Mouse (Mus musculus) cerebellum, adult (tissue): ENCODE data around the gene Sema6d.
A peak's percentile ranks its signal among the peaks of the same experiment; 100 is the strongest.

ENCODE experiments used
- ATAC-seq: cut with Nextera tagmentation; 2 replicates; pipeline ENCODE4 v1.9.2; 2017; ENCODE audit warnings: mild to moderate bottlenecking, moderate library complexity, mixed read lengths; ENCODE audit not compliant: insufficient number of reproducible peaks, low FRiP score, low TSS enrichment

Sema6d gene

GRCm38 (mm10) chr2:124527641-124528040 is 437.9 kb downstream of the Sema6d start:
- no peak for ATAC-seq

- no peak for ATAC-seq
These were observed 440.7 kb downstream of the Sema6d start for GRCm38 (mm10) chr2:124530441-124530840.

GRCm38 (mm10) chr2:124531062-124531461 is 441.3 kb downstream of the Sema6d start:
- ATAC-seq = no peak

GRCm38 (mm10) chr2:124532906-124533305 is 443.1 kb downstream of the Sema6d start:
- no peak for ATAC-seq

GRCm38 (mm10) chr2:124533602-124534001 is 443.8 kb downstream of the Sema6d start:
- ATAC-seq = no peak

GRCm38 (mm10) chr2:124550315-124550714 is 460.5 kb downstream of the Sema6d start:
- ATAC-seq = no peak

GRCm38 (mm10) chr2:124554751-124555415 is 465.1 kb downstream of the Sema6d start:
- ATAC-seq = no peak

GRCm38 (mm10) chr2:124556861-124557499 is 467.2 kb downstream of the Sema6d start:
- no peak for ATAC-seq

- no peak for ATAC-seq
These were observed 468.3 kb downstream of the Sema6d start for GRCm38 (mm10) chr2:124558021-124558420.

- ATAC-seq = no peak
These were observed 471.9 kb downstream of the Sema6d start for GRCm38 (mm10) chr2:124561668-124562067.

- no peak for ATAC-seq
These were observed 472.3 kb downstream of the Sema6d start for GRCm38 (mm10) chr2:124562091-124562490.

- peak; percentile 54; the same call in 1 of the 2 replicates for ATAC-seq
These were observed 474.0 kb downstream of the Sema6d start for GRCm38 (mm10) chr2:124563759-124564158.

- no peak for ATAC-seq
These were observed 484.0 kb downstream of the Sema6d start for GRCm38 (mm10) chr2:124573734-124574133.

- ATAC-seq = no peak
These were observed 486.3 kb downstream of the Sema6d start for GRCm38 (mm10) chr2:124576053-124576452.

GRCm38 (mm10) chr2:124583561-124583960 is 493.8 kb downstream of the Sema6d start:
- no peak for ATAC-seq

GRCm38 (mm10) chr2:124592750-124593149 is 503.0 kb downstream of the Sema6d start:
- no peak for ATAC-seq

- ATAC-seq = no peak
These were observed 509.2 kb downstream of the Sema6d start for GRCm38 (mm10) chr2:124599014-124599413.

- no peak for ATAC-seq
These were observed 512.1 kb downstream of the Sema6d start for GRCm38 (mm10) chr2:124601702-124602378.

GRCm38 (mm10) chr2:124602379-124602913 is 512.7 kb downstream of the Sema6d start:
- ATAC-seq = peak; percentile 63

GRCm38 (mm10) chr2:124605341-124605740 is 515.6 kb downstream of the Sema6d start:
- ATAC-seq = no peak

- ATAC-seq = no peak
These were observed 518.2 kb downstream of the Sema6d start for GRCm38 (mm10) chr2:124607986-124608385.
